Mouse (Mus musculus) kidney, adult 2 months (tissue): ENCODE measurements at regions not wholly inside any gene's neighbourhood (a gene's known extent, or its start where the extent isn't known, plus 50 kb on each side); places are given as distances from the start of the nearest gene placed in this dataset.

Source experiments
- CTCF ChIP-seq: fragments of 200-500 bp; conservative IDR thresholded peaks from 2 replicates; pipeline ENCODE4 v1.5.1; 2011; ENCODE audit warnings: low read depth, mild to moderate bottlenecking, control low read depth, low read length, moderate library complexity, mixed read lengths; ENCODE audit not compliant: insufficient read depth, insufficient read length
- POLR2A ChIP-seq: fragments of 200-500 bp; IDR thresholded peaks from one replicate; pipeline ENCODE4 v1.6.1; 2011; ENCODE audit warnings: low read depth, low read length, control low read depth

DNA sequence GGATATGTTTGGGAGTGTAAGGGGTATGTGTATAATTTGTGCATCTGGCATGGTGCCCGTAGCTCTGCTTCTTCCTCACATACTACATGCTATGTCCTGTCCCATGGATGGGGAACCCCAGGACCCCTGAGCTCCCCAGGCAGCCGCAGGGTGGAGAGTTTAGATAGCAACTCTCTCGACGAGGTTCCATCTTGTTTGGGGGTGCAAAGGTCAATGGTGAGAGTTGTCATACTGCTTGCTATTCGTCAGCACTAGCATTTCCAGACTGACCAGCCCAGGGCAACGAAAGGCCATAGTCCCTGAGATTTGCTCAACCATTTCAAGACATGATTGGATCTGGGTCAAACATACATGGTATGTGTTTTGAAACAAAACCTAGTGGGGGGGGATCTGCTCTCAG is 71.4 kb downstream of the Cryaa start:
- no peak for TF ChIP-seq CTCF
- TF ChIP-seq POLR2A = no peak
